Mouse (Mus musculus) intestine, postnatal 0 days (tissue): ENCODE measurements at regions not wholly inside any gene's neighbourhood (a gene's known extent, or its start where the extent isn't known, plus 50 kb on each side); places are given as distances from the start of the nearest gene placed in this dataset.

Experiments
- ATAC-seq: fragments of 200-750 bp; cut with Nextera tagmentation; 2 replicates; pipeline ENCODE4 v1.8.0; 2017; ENCODE audit warnings: mild to moderate bottlenecking, moderate TSS enrichment, moderate library complexity
- H3K27ac ChIP-seq: fragments of 300-500 bp; sonication (generic); 2 replicates; pipeline ENCODE4 v1.5.1; 2014; ENCODE audit warnings: mild to moderate bottlenecking, low read depth, low read length, moderate library complexity
- H3K27me3 ChIP-seq: fragments of 300-500 bp; sonication (generic); replicated peaks from 2 replicates; pipeline ENCODE4 v1.6.1; 2014; ENCODE audit warnings: low read length, mixed read lengths; ENCODE audit not compliant: control insufficient read depth, insufficient read depth
- H3K36me3 ChIP-seq: fragments of 300-500 bp; sonication (generic); 2 replicates; pipeline ENCODE4 v1.6.1; 2014; ENCODE audit warnings: mild to moderate bottlenecking, moderate library complexity; ENCODE audit not compliant: control insufficient read depth, insufficient read depth
- H3K4me1 ChIP-seq: fragments of 300-500 bp; sonication (generic); replicated peaks from 2 replicates; pipeline ENCODE4 v1.6.1; 2014; ENCODE audit warnings: antibody characterized with exemption, low read length, mixed read lengths; ENCODE audit not compliant: control insufficient read depth, insufficient read depth
- H3K4me2 ChIP-seq: fragments of 300-500 bp; sonication (generic); replicated peaks from 2 replicates; pipeline ENCODE4 v1.6.1; 2014; ENCODE audit warnings: low read depth, mild to moderate bottlenecking, moderate library complexity
- H3K4me3 ChIP-seq: fragments of 300-500 bp; sonication (generic); 2 replicates; pipeline ENCODE4 v1.5.1; 2014; ENCODE audit warnings: low read depth, low read length
- H3K9ac ChIP-seq: fragments of 300-500 bp; sonication (generic); 2 replicates; pipeline ENCODE4 v1.6.1; 2014; ENCODE audit warnings: mild to moderate bottlenecking, low read depth, low read length
- H3K9me3 ChIP-seq: fragments of 300-500 bp; sonication (generic); 2 replicates; pipeline ENCODE4 v1.6.1; 2016; ENCODE audit warnings: mixed run types; ENCODE audit not compliant: control insufficient read depth
- CTCF ChIP-seq: sonication (generic); IDR thresholded peaks from 2 replicates; pipeline ENCODE4 v1.5.1; 2016; ENCODE audit warnings: low read depth, mild to moderate bottlenecking, control low read depth, antibody characterized with exemption, moderate library complexity
- WGBS: fragments of 180-500 bp; shearing (Covaris S2); extraction: QIAGEN DNeasy Blood & Tissue Kit; methylation state at CpG from one replicate; pipeline ENCODE4 v1.1.7; 2014; 5-methylcytosine and 5-hydroxymethylcytosine counted together

DNA sequence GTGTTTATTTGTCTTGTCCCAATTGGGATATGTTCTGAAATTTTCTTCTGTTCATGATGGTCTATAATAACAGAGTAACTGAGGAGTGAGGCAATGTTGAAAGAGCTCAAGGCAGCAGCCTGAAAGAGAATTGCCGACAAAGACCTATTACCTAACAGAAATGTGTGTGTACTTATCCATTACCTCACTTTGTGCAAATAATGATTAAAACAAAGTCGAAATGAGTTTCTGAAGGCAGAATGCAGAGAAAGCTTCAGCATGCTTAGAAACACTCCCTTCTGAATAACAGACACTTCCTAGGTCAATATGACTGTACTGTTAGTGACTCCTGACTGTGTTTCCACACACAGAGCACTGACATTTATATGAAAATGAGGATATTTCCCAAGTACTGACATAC, 63.0 kb downstream of the Kbtbd8 start:
- Histone ChIP-seq H3K4me2 (no peak overlapping the region), H3K27me3 (no peaks in the 10 kb centered on the region), H3K27ac (no peak overlapping the region), H3K36me3 (no peaks in the 10 kb centered on the region), H3K9ac (no peak overlapping the region), H3K4me1 (no peaks in the 10 kb centered on the region), H3K4me3 (no peak overlapping the region), H3K9me3 (no peaks in the 10 kb centered on the region)
- TF ChIP-seq CTCF, result no peak
- no peak for ATAC-seq
- WGBS, result 29% methylated on average over 2 of the region's 2 CpGs

- H3K4me3 ChIP-seq, result no peak overlapping the region
- H3K4me2 ChIP-seq, result no peak overlapping the region
- no peaks in the 10 kb centered on the region for H3K4me1 ChIP-seq
- H3K9ac ChIP-seq, result no peak overlapping the region
- ATAC-seq, result no peak
- no peaks in the 10 kb centered on the region for H3K36me3 ChIP-seq
- no peak for TF ChIP-seq CTCF
- no peak overlapping the region for H3K27ac ChIP-seq
- WGBS, result 12% methylated on average over 1 of the region's 1 CpGs
- no peaks in the 10 kb centered on the region for H3K9me3 ChIP-seq
- H3K27me3 ChIP-seq, result no peaks in the 10 kb centered on the region
Observed at GRCm38 (mm10) chr6:95182238-95182637, 65.2 kb downstream of the Kbtbd8 start.

DNA sequence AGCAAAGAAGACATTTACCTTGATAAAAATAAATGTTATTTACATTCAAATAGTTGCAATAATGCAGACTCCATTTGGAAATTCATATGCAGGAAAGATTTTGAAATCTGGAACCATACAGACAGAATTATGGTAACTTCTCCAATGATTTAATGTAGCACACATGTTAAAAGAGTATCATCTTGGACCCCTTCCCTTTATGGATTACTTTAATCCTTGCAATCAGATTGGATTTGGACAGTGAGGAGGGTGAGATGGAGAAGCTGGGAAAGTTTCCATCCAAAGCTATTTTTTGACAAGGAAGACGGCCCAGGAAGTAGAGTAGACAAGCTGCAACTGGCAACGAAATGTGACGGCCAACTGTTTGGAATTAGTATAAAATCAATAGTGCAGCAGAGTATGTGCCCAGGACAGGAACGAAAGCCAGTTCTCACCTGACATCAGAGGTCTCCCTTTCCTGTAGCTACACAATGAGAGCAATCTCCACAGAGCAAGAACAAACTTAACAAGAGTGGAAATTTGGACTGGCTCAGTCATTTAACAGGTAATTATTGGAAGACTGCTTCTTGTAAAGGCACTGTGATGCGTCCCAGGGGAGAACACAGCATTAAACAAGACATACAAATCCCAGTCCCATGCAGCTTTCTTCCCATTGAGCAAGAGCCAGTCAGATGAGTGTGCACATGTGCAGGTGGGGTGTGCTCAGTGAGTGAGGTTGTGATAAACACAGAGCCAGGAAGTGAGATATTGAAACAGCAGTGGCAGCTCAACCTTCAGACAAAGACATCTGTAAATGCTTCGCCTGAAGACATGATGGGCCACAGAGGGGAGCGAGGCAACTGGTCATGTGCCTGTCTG, 68.3 kb downstream of the Kbtbd8 start:
- Histone ChIP-seq H3K4me3 (no peak overlapping the region), H3K4me1 (no peaks in the 10 kb centered on the region), H3K27ac (no peak overlapping the region), H3K4me2 (no peak overlapping the region), H3K36me3 (no peaks in the 10 kb centered on the region), H3K27me3 (no peaks in the 10 kb centered on the region), H3K9me3 (no peaks in the 10 kb centered on the region), H3K9ac (no peak overlapping the region)
- no peak for TF ChIP-seq CTCF
- WGBS, result 61% methylated on average over 7 of the region's 7 CpGs
- ATAC-seq, result no peak

DNA sequence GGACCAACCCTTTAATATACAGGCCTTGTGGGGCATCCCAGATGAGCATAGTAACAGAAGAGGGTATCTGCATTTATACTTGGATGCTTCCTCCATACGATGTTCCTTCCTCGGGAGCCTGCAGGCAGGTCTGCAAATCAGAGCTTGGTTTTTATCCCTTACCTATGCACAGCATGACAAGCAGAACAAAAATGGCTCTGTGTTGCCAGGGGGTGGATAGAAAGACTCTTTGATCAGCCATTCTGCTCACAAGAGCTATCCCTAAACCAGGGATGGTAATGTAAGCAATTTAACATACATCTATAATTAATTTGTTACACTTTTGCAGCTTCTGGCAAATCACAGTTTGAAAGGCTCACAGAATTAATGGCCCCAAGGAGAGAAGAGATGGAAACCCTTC, 79.6 kb downstream of the Kbtbd8 start:
- H3K4me1 ChIP-seq, result no peaks in the 10 kb centered on the region
- ATAC-seq, result no peak
- no peak overlapping the region for H3K4me3 ChIP-seq
- H3K27me3 ChIP-seq, result no peaks in the 10 kb centered on the region
- no peaks in the 10 kb centered on the region for H3K9me3 ChIP-seq
- no peak overlapping the region for H3K27ac ChIP-seq
- no peak for TF ChIP-seq CTCF
- WGBS, result 88% methylated on average over 2 of the region's 2 CpGs
- no peak overlapping the region for H3K9ac ChIP-seq
- H3K36me3 ChIP-seq, result no peaks in the 10 kb centered on the region
- H3K4me2 ChIP-seq, result no peak overlapping the region

DNA sequence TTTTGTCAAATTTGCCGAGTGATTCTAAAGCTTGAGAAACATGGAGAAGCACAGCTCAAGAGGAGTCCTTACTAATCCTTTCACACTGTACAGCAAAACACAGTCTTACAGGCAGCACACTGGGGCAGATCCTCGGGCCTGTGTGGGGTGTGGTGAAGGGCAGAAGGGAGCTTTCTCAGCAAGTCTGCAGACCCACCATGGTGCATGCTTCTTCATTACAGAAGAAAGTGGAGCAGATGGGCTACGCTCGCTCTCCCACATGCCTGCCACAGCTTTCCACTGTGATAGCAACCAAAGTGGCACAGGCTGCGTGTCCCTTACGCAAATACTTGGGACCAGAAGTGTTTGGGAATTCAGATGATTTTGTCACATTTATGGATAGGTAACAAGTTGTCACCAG, 81.6 kb downstream of the Kbtbd8 start:
- TF ChIP-seq CTCF, result no peak
- 84% methylated on average over 6 of the region's 6 CpGs for WGBS
- no peak for ATAC-seq
- H3K27ac ChIP-seq, result no peak overlapping the region
- H3K9ac ChIP-seq, result no peak overlapping the region
- no peaks in the 10 kb centered on the region for H3K4me1 ChIP-seq
- no peak overlapping the region for H3K4me3 ChIP-seq
- no peaks in the 10 kb centered on the region for H3K27me3 ChIP-seq
- no peaks in the 10 kb centered on the region for H3K9me3 ChIP-seq
- H3K36me3 ChIP-seq, result no peaks in the 10 kb centered on the region
- no peak overlapping the region for H3K4me2 ChIP-seq

DNA sequence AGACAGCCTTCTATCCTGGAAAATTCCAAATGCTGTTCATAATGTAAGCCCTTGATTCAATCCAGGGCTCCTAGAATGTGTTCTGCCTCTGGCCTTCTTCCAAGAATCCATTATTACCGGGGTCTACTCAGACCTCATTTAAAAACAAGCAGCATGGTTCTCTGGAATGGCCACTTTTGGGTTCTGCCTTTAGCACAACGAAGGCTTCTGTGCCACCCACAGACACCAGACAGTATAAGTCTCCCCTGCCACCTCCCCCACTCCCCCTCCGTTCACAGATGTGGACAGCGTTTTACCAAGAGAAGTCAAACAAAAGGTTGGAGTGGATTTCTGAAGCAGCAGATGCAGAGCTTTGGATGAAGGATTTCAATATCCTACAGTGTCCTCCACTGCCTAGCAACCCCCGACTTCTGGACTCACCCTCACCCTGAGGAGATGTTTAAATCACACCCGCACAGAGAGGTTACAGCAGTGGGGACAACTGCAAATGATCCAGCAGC, 85.3 kb downstream of the Kbtbd8 start:
- Histone ChIP-seq H3K4me2 (no peak overlapping the region), H3K4me3 (no peak overlapping the region), H3K36me3 (no peaks in the 10 kb centered on the region), H3K27ac (no peak overlapping the region), H3K4me1 (no peaks in the 10 kb centered on the region), H3K9ac (no peak overlapping the region), H3K9me3 (no peaks in the 10 kb centered on the region), H3K27me3 (no peaks in the 10 kb centered on the region)
- no peak for TF ChIP-seq CTCF
- ATAC-seq, result no peak
- WGBS, result 40% methylated on average over 6 of the region's 6 CpGs

GRCm38 (mm10) chr6:95202978-95203377, 85.9 kb downstream of the Kbtbd8 start:
- Histone ChIP-seq H3K27me3 (no peaks in the 10 kb centered on the region), H3K36me3 (no peaks in the 10 kb centered on the region), H3K27ac (no peak overlapping the region), H3K4me3 (no peak overlapping the region), H3K4me2 (no peak overlapping the region), H3K4me1 (no peaks in the 10 kb centered on the region), H3K9ac (no peak overlapping the region), H3K9me3 (no peaks in the 10 kb centered on the region)
- ATAC-seq, result no peak
- TF ChIP-seq CTCF, result no peak
- WGBS, result 76% methylated on average over 9 of the region's 9 CpGs
